Comparison of ENCODE assay signal across 22 mouse cellular contexts in the genomic region with DNA sequence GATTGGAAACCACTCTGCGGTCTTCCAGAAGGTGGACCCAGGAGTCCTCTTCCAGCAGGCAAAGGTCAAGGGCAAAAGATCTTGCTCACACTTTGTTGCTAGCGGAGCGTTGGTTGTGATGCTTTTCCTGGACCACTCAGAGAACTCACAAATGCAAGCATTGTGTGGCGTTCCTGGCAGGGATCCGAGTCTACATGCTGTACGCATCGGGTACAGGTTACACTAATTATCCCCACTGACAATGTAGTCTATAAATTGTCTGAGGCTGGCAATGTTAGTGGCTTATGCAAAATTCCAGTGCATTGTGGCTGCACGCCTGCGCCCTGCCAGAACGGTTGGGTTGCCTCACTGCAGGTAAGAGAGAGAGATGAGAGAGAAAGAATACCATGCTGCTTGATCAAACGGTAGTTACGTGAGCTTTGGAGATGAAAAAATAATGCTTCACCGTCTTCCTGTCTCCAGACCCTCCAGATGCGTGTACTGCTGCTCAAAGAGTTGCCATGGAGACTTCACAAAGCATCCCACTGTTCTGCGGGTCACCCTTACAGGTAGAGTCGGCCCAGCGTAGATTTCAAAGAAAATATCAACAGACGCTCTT.
A peak's percentile ranks its signal among the peaks of the same experiment; 100 is the strongest.
DNase-seq lines count a peak whose midpoint lies in the region; ATAC-seq and TF ChIP-seq lines count a peak whose summit lies in the region.
"Had no signal": no experiment of that assay in that cellular context is flagged by ENCODE, and none has a peak within 500 bp of the region (broad histone marks: within the 10 kb centered on the region; RNA-seq: fewer than 3 reads in every experiment).

No protein-coding gene starts in this region.

- H3K4me1 ChIP-seq in forebrain, embryonic 15.5 days: peaks cover 31% of the 10 kb centered on the region
- peaks cover 16% of the 10 kb centered on the region for H3K4me1 ChIP-seq in forebrain, embryonic 10.5 days
- peaks cover 27% of the 10 kb centered on the region for H3K4me1 ChIP-seq in forebrain, embryonic 16.5 days (replicated peaks; ENCODE audit: control insufficient read depth, insufficient read depth, low read length)
- H3K4me1 ChIP-seq in midbrain, embryonic 16.5 days (ENCODE audit: control insufficient read depth, insufficient read depth, low read length): peaks cover 18% of the 10 kb centered on the region
- H3K4me1 ChIP-seq: embryonic facial prominence, embryonic 12.5 days; heart, embryonic 10.5 days; limb, embryonic 13.5 days; liver, embryonic 12.5 days had no signal

- no peaks in the 10 kb centered on the region for H3K9me3 ChIP-seq in forebrain, embryonic 15.5 days
- H3K9me3 ChIP-seq in forebrain, embryonic 10.5 days: no peaks in the 10 kb centered on the region
- no peaks in the 10 kb centered on the region for H3K9me3 ChIP-seq in forebrain, embryonic 16.5 days (ENCODE audit: control insufficient read depth, low read length)
- no peaks in the 10 kb centered on the region for H3K9me3 ChIP-seq in midbrain, embryonic 16.5 days (replicated peaks; ENCODE audit: control insufficient read depth, low read length, poor library complexity, severe bottlenecking)
- H3K9me3 ChIP-seq: embryonic facial prominence, embryonic 12.5 days; heart, embryonic 10.5 days; limb, embryonic 13.5 days had no signal

- H3K4me2 ChIP-seq in forebrain, embryonic 15.5 days (replicated peaks): no peak overlapping the region
- H3K4me2 ChIP-seq in forebrain, embryonic 16.5 days (ENCODE audit: low read length): no peak overlapping the region
- no peak overlapping the region for H3K4me2 ChIP-seq in midbrain, embryonic 16.5 days (ENCODE audit: low read length)
- H3K4me2 ChIP-seq: embryonic facial prominence, embryonic 12.5 days; limb, embryonic 13.5 days; liver, embryonic 12.5 days had no signal

- peak overlapping the region; percentile 54 for H3K27ac ChIP-seq in forebrain, embryonic 15.5 days (replicated peaks)
- no peak overlapping the region for H3K27ac ChIP-seq in forebrain, embryonic 10.5 days
- H3K27ac ChIP-seq in layer of hippocampus, adult 2 months: peak overlapping the region; percentile 90
- peak overlapping the region; percentile 1; the same call in 1 of the 2 replicates for H3K27ac ChIP-seq in forebrain, embryonic 16.5 days (ENCODE audit: low read length)
- peak overlapping the region; percentile 68 for H3K27ac ChIP-seq in midbrain, embryonic 16.5 days (ENCODE audit: low read length)
- H3K27ac ChIP-seq: embryonic facial prominence, embryonic 12.5 days; heart, embryonic 10.5 days; limb, embryonic 13.5 days; liver, embryonic 12.5 days had no signal

- ATAC-seq in forebrain, embryonic 15.5 days (replicated peaks): no peak; the same call in 1 of the 2 replicates
- ATAC-seq in forebrain, embryonic 16.5 days: peak; percentile 35; the same call in 1 of the 2 replicates
- ATAC-seq in midbrain, embryonic 16.5 days: peak; percentile 84
- ATAC-seq: intestine, embryonic 16.5 days; liver, embryonic 12.5 days had no signal

- no peaks in the 10 kb centered on the region for H3K36me3 ChIP-seq in forebrain, embryonic 15.5 days
- no peaks in the 10 kb centered on the region for H3K36me3 ChIP-seq in forebrain, embryonic 10.5 days (replicated peaks)
- H3K36me3 ChIP-seq in forebrain, embryonic 16.5 days (ENCODE audit: control insufficient read depth, insufficient read depth): no peaks in the 10 kb centered on the region
- no peaks in the 10 kb centered on the region for H3K36me3 ChIP-seq in midbrain, embryonic 16.5 days (ENCODE audit: control insufficient read depth, insufficient read depth, low read length)
- H3K36me3 ChIP-seq: embryonic facial prominence, embryonic 12.5 days; heart, embryonic 10.5 days; limb, embryonic 13.5 days; liver, embryonic 12.5 days had no signal

- H3K9ac ChIP-seq in forebrain, embryonic 15.5 days (replicated peaks): no peak overlapping the region
- no peak overlapping the region for H3K9ac ChIP-seq in forebrain, embryonic 16.5 days (replicated peaks; ENCODE audit: low read depth, low read length)
- no peak overlapping the region for H3K9ac ChIP-seq in midbrain, embryonic 16.5 days (ENCODE audit: low read depth, low read length)
- H3K9ac ChIP-seq: embryonic facial prominence, embryonic 12.5 days; limb, embryonic 13.5 days; liver, embryonic 12.5 days had no signal

- H3K27me3 ChIP-seq in forebrain, embryonic 15.5 days: no peaks in the 10 kb centered on the region
- H3K27me3 ChIP-seq in forebrain, embryonic 10.5 days (ENCODE audit: poor library complexity, severe bottlenecking): peaks cover 14% of the 10 kb centered on the region
- H3K27me3 ChIP-seq in forebrain, embryonic 16.5 days (replicated peaks; ENCODE audit: control insufficient read depth, insufficient read depth, low read length): no peaks in the 10 kb centered on the region
- no peaks in the 10 kb centered on the region for H3K27me3 ChIP-seq in midbrain, embryonic 16.5 days (ENCODE audit: control insufficient read depth, insufficient read depth, low read depth, low read length)
- H3K27me3 ChIP-seq: embryonic facial prominence, embryonic 12.5 days; limb, embryonic 13.5 days; liver, embryonic 12.5 days had no signal

- no peak overlapping the region for H3K4me3 ChIP-seq in forebrain, embryonic 15.5 days
- no peak overlapping the region for H3K4me3 ChIP-seq in forebrain, embryonic 10.5 days
- H3K4me3 ChIP-seq in layer of hippocampus, adult 2 months: no peak overlapping the region
- no peak overlapping the region for H3K4me3 ChIP-seq in forebrain, embryonic 16.5 days (replicated peaks; ENCODE audit: low read length)
- H3K4me3 ChIP-seq in midbrain, embryonic 16.5 days (ENCODE audit: low read depth, low read length): no peak overlapping the region
- H3K4me3 ChIP-seq: embryonic facial prominence, embryonic 12.5 days; heart, embryonic 10.5 days; limb, embryonic 13.5 days; liver, embryonic 12.5 days had no signal

- WGBS in forebrain, embryonic 15.5 days: 44% methylated on average over 18 of the region's 18 CpGs
- 86% methylated on average over 18 of the region's 18 CpGs for WGBS in forebrain, embryonic 10.5 days
- WGBS in forebrain, embryonic 16.5 days: 48% methylated on average over 18 of the region's 18 CpGs
- 41% methylated on average over 18 of the region's 18 CpGs for WGBS in midbrain, embryonic 16.5 days

- DNase-seq in forebrain, embryonic 10.5 days (ENCODE audit: extremely low spot score, low spot score): no peak
- DNase-seq in layer of hippocampus, adult 2 months (ENCODE audit: low spot score in 2 of 2): peak in 1 of 2 experiments; percentile 8
- no peak for DNase-seq in layer of hippocampus, postnatal 14 days (ENCODE audit: low spot score in 2 of 2)
- DNase-seq in adrenal gland, adult (ENCODE audit: inconsistent age in 2 of 2, low spot score in 1 of 2): no peak
- DNase-seq: adrenal gland, postnatal 36 days; cerebellum, adult 11-12 months; cerebellum, postnatal 25 days; kidney, adult 9 months; kidney, postnatal 25 days; lung, adult 2 months; lung, postnatal 14 days; retina, postnatal 1 day; right cerebral cortex, postnatal 25 days; spleen, adult 18-20 months had no signal

- TF ChIP-seq CTCF in layer of hippocampus, adult 2 months (conservative IDR thresholded peaks at IDR 0.05): no peak
